Mouse (Mus musculus): ENCODE results near the gene Pde6d. TPM values are rescaled to one million over a fixed set of nuclear protein-coding genes. Genes with fewer than 3 reads are reported as not detected.

The Pde6d gene
- polyA plus RNA-seq, 1 experiment from 2014 or later: 103 TPM

DNA sequence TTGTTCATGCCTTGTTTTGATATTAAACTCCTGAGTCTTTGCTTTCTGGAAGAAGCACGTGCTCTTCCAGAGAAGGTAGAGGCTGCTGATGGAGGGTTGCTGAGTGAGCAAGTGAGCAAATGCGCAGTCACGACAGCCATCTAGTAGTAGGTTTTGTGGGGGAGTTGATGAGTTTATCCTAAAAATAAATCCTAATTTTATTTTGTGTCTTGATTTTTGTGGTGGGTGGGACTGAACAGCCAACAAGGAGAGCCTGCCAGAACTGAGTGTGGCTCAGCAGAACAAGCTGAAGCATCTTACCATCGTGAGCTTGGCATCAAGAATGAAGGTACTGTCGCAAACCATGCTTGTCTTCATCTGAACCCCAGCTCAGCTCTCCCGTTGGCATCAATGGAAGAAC is 14.1 kb upstream of the Pde6d start:
- H3K9ac ChIP-seq: no peak overlapping the region
- no peak for ATAC-seq (ENCODE audit: low read depth)
- no peak overlapping the region for H3K4me2 ChIP-seq
- no peak overlapping the region for H3K4me3 ChIP-seq
- WGBS: 92% methylated on average over 6 of the region's 6 CpGs
- no peaks in the 10 kb centered on the region for H3K9me3 ChIP-seq
- H3K27me3 ChIP-seq: no peaks in the 10 kb centered on the region
- no peak overlapping the region for H3K27ac ChIP-seq (replicated peaks)
- no peaks in the 10 kb centered on the region for H3K4me1 ChIP-seq (replicated peaks)
- H3K36me3 ChIP-seq: peaks cover 75% of the 10 kb centered on the region

DNA sequence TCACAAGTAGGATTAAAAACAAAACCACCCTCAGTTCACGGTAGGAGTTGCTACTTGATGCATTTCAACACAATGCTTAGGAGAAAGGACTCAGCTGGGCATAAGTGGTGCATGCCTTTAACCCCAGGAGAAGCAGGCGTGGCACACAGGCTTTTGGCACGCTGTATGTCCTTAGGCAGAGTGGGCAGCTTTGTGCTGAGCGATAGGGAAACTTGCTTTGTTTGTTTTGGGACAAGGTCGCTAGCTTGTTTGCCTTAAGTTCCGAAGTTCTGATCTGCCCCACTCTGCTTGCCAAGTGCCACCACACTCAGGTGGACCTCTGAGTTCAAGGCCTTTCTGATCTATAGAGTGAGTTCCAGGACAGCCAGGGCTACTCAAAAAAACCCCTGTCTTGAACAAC is 12.9 kb upstream of the Pde6d start:
- H3K4me3 ChIP-seq: no peak overlapping the region
- no peak for ATAC-seq (ENCODE audit: low read depth)
- no peak overlapping the region for H3K4me2 ChIP-seq
- no peak overlapping the region for H3K27ac ChIP-seq (replicated peaks)
- no peaks in the 10 kb centered on the region for H3K4me1 ChIP-seq (replicated peaks)
- H3K9me3 ChIP-seq: no peaks in the 10 kb centered on the region
- H3K36me3 ChIP-seq: peaks cover 73% of the 10 kb centered on the region
- H3K27me3 ChIP-seq: no peaks in the 10 kb centered on the region
- H3K9ac ChIP-seq: no peak overlapping the region
- 93% methylated on average over 6 of the region's 6 CpGs for WGBS

GRCm38 (mm10) chr1:86594539-86594938 is 12.1 kb upstream of the Pde6d start:
- no peak overlapping the region for H3K27ac ChIP-seq (replicated peaks)
- no peak for ATAC-seq (ENCODE audit: low read depth)
- no peaks in the 10 kb centered on the region for H3K9me3 ChIP-seq
- H3K9ac ChIP-seq: no peak overlapping the region
- peaks cover 75% of the 10 kb centered on the region for H3K36me3 ChIP-seq
- WGBS: 94% methylated on average over 7 of the region's 7 CpGs
- no peak overlapping the region for H3K4me3 ChIP-seq
- no peak overlapping the region for H3K4me2 ChIP-seq
- no peaks in the 10 kb centered on the region for H3K27me3 ChIP-seq
- no peaks in the 10 kb centered on the region for H3K4me1 ChIP-seq (replicated peaks)

GRCm38 (mm10) chr1:86586992-86587391 is 4.6 kb upstream of the Pde6d start:
- WGBS: under 1% methylated on average over 26 of the region's 26 CpGs
- peak overlapping the region; percentile 76 for H3K9ac ChIP-seq
- peaks cover 28% of the 10 kb centered on the region; the same call in 1 of the 2 replicates for H3K36me3 ChIP-seq
- peak overlapping the region; percentile 77 for H3K4me2 ChIP-seq
- no peaks in the 10 kb centered on the region for H3K9me3 ChIP-seq
- H3K27ac ChIP-seq (replicated peaks): peak overlapping the region; percentile 55
- ATAC-seq (ENCODE audit: low read depth): 0 out of 2 replicates have a peak, but pooled peaks have one; percentile 3
- peaks cover 19% of the 10 kb centered on the region for H3K4me1 ChIP-seq (replicated peaks)
- H3K4me3 ChIP-seq: peak overlapping the region; percentile 63
- H3K27me3 ChIP-seq: no peaks in the 10 kb centered on the region

GRCm38 (mm10) chr1:86583709-86584108 is 1.3 kb upstream of the Pde6d start:
- ATAC-seq (ENCODE audit: low read depth): no peak
- WGBS: 78% methylated on average over 2 of the region's 2 CpGs
- no peaks in the 10 kb centered on the region for H3K36me3 ChIP-seq

DNA sequence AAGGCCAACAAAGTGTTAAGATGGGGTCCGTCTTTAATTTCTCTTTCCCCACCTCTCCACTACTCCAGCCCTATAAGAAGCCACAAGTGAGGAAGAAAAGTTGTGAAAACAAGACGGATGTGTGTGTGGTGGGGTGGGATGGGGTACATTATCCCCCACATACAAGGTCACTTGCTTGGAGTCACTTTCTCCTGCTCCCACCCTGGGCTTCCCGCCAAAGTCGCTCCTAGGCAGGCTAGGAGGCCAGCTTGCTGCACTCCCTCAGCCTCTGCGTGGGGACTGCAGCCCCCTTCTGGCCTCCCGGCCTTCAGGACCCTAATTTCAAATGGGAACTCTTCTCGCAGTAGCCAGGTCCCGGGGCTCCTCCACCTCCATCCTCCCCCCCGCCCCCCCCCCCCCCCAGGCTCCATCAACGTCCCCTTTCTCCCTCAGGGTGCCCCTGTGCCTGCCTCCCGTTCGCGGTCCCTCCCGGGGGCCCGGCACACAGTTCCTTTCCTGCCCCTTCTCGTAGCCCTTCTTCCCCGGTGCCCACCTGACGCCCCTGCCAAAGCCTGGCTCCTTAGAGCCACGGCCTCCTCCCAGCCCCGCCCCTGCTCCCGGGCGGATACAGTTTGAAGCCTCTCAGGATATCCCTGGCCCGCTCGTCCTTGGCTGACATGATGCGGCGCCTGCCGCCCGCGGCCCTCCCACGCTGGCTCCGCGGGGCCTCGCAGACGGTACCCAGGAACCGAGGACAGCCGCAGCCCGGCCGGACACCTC is 558 bp downstream of the Pde6d start:
- H3K27ac ChIP-seq (replicated peaks): peak overlapping the region; percentile 75

More at GRCm38 (mm10) chr1:86583709-86584108, 1.3 kb upstream of the Pde6d start:
- H3K4me3 ChIP-seq: no peak overlapping the region
- H3K9me3 ChIP-seq: no peaks in the 10 kb centered on the region
- H3K27me3 ChIP-seq: no peaks in the 10 kb centered on the region
- H3K27ac ChIP-seq (replicated peaks): no peak overlapping the region
- no peak overlapping the region for H3K4me2 ChIP-seq
- peaks cover 27% of the 10 kb centered on the region for H3K4me1 ChIP-seq (replicated peaks)
- no peak overlapping the region; the same call in 1 of the 2 replicates for H3K9ac ChIP-seq

DNA sequence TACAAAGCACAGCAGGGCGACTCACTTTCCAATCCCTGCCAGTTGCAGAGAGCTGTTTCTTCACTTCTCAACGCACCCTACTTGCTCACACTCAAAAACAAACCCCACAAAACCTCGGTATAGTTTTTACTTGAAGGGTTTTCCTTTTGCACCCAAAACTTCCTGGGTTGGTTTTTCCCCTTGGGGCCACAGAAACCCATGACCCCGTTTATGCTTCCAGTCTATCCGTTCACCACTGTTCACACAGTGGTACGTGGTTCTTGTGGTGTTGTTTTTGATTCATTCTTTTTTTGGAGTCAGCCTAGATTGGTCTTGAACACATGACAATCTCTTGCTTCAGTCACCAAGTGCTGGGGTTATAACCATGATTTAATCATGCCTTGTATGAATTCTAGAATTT is 2.0 kb downstream of the Pde6d start:
- Histone ChIP-seq H3K27ac (replicated peaks) (no peak overlapping the region), H3K9me3 (no peaks in the 10 kb centered on the region), H3K4me1 (replicated peaks) (peaks cover 10% of the 10 kb centered on the region), H3K9ac (no peak overlapping the region), H3K27me3 (no peaks in the 10 kb centered on the region), H3K36me3 (0 out of 2 replicates have a peak, but pooled peaks cover 3% of the 10 kb centered on the region), H3K4me3 (no peak overlapping the region), H3K4me2 (no peak overlapping the region)
- no peak for ATAC-seq (ENCODE audit: low read depth)
- 81% methylated on average over 6 of the region's 6 CpGs for WGBS

More for the DNA sequence above, 558 bp downstream of the Pde6d start:
- H3K4me1 ChIP-seq (replicated peaks): peaks cover 14% of the 10 kb centered on the region
- no peaks in the 10 kb centered on the region for H3K27me3 ChIP-seq
- peak; percentile 84 for ATAC-seq (ENCODE audit: low read depth)
- H3K4me3 ChIP-seq: peak overlapping the region; percentile 69
- no peaks in the 10 kb centered on the region for H3K9me3 ChIP-seq
- H3K9ac ChIP-seq: peak overlapping the region; percentile 85
- 0 out of 2 replicates have a peak, but pooled peaks cover 3% of the 10 kb centered on the region for H3K36me3 ChIP-seq
- H3K4me2 ChIP-seq: peak overlapping the region; percentile 71
- WGBS: 1% methylated on average over 37 of the region's 38 CpGs

- Histone ChIP-seq H3K36me3 (no peaks in the 10 kb centered on the region), H3K4me3 (no peak overlapping the region), H3K4me2 (no peak overlapping the region), H3K27ac (replicated peaks) (no peak overlapping the region), H3K9me3 (no peaks in the 10 kb centered on the region), H3K9ac (no peak overlapping the region), H3K4me1 (replicated peaks) (no peaks in the 10 kb centered on the region), H3K27me3 (no peaks in the 10 kb centered on the region)
- no peak for ATAC-seq (ENCODE audit: low read depth)
- WGBS: 84% methylated on average over 4 of the region's 4 CpGs
Observed at GRCm38 (mm10) chr1:86571941-86572340, 10.5 kb downstream of the Pde6d start.

GRCm38 (mm10) chr1:86571381-86571780 is 11.0 kb downstream of the Pde6d start:
- Histone ChIP-seq H3K27ac (replicated peaks) (no peak overlapping the region), H3K4me3 (no peak overlapping the region), H3K4me2 (no peak overlapping the region), H3K4me1 (replicated peaks) (no peaks in the 10 kb centered on the region), H3K36me3 (no peaks in the 10 kb centered on the region), H3K27me3 (no peaks in the 10 kb centered on the region), H3K9ac (no peak overlapping the region), H3K9me3 (no peaks in the 10 kb centered on the region)
- ATAC-seq (ENCODE audit: low read depth): no peak
- WGBS: 96% methylated on average over 2 of the region's 2 CpGs

GRCm38 (mm10) chr1:86569292-86569860 is 13.1 kb downstream of the Pde6d start:
- H3K27me3 ChIP-seq: no peaks in the 10 kb centered on the region
- no peak for ATAC-seq (ENCODE audit: low read depth)
- H3K4me3 ChIP-seq: no peak overlapping the region
- peaks cover under 1% of the 10 kb centered on the region; the same call in 1 of the 2 replicates for H3K36me3 ChIP-seq
- H3K9ac ChIP-seq: no peak overlapping the region
- H3K9me3 ChIP-seq: no peaks in the 10 kb centered on the region
- H3K27ac ChIP-seq (replicated peaks): no peak overlapping the region
- no peak overlapping the region for H3K4me2 ChIP-seq
- no peaks in the 10 kb centered on the region for H3K4me1 ChIP-seq (replicated peaks)
- WGBS: 86% methylated on average over 2 of the region's 2 CpGs

- Histone ChIP-seq H3K4me3 (no peak overlapping the region), H3K27me3 (no peaks in the 10 kb centered on the region), H3K4me2 (no peak overlapping the region), H3K27ac (replicated peaks) (no peak overlapping the region), H3K4me1 (replicated peaks) (no peaks in the 10 kb centered on the region), H3K9ac (no peak overlapping the region), H3K36me3 (peaks cover 10% of the 10 kb centered on the region), H3K9me3 (no peaks in the 10 kb centered on the region)
- WGBS: 97% methylated on average over 2 of the region's 2 CpGs
- ATAC-seq (ENCODE audit: low read depth): no peak
Observed at GRCm38 (mm10) chr1:86568409-86568808, 14.0 kb downstream of the Pde6d start.

- H3K36me3 ChIP-seq: peaks cover 34% of the 10 kb centered on the region
- ATAC-seq (ENCODE audit: low read depth): no peak
- no peak overlapping the region for H3K4me3 ChIP-seq
- no peaks in the 10 kb centered on the region for H3K4me1 ChIP-seq (replicated peaks)
- no peak overlapping the region for H3K4me2 ChIP-seq
- H3K9ac ChIP-seq: no peak overlapping the region
- H3K9me3 ChIP-seq: no peaks in the 10 kb centered on the region
- no peak overlapping the region for H3K27ac ChIP-seq (replicated peaks)
- no peaks in the 10 kb centered on the region for H3K27me3 ChIP-seq
- WGBS: 91% methylated on average over 2 of the region's 2 CpGs
Observed at GRCm38 (mm10) chr1:86562663-86563062, 19.8 kb downstream of the Pde6d start.
